Mouse (Mus musculus): ENCODE results near the gene Plppr1.

Plppr1 gene

DNA sequence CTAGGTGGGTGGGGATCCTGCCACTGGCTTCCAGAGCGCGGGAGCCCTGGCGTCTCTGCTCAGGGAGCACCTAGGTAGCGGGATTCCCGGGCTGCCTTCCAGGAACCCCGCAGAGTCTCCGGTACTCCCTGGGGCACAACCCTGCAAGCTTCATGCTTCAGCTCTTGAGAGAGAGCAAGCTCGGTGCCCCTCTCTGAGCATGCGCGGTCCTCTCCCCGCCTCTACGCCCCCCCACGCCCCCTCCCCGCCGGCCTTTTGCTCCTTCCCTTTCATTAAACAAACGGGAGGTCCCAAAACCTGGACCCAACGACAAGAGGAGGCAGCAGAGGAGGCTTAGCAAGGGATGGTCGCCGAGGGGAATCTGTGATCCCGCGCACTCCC, at the start of gene Plppr1:
Gene Plppr1, plus strand, starts transcription at position 253 of the 381 bp plus-strand sequence.
- peak; percentile 72 for DNase-seq (ENCODE audit: low spot score)

GRCm38 (mm10) chr4:49016701-49017100, 42.4 kb upstream of the Plppr1 start:
- DNase-seq (ENCODE audit: low spot score) = no peak

DNA sequence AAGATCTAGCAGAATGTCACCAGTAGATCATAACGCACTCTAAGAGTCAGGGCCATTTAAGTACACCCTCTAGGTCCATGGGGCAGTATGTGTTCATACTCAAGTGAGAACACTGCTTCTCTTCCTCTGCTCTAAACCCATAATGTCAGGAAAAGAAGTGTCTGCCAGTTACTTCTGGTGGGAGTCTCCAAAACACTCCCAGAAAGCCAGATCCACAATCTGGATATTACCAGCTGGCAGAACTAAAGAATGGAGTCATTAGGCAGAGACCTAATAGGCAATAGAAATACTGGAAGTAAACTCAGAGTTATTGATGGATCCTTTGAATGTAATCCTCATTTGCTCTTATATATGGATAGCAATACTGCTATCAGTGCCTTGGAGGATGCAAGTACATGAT, 35.9 kb upstream of the Plppr1 start:
- DNase-seq (ENCODE audit: low spot score) = no peak

DNA sequence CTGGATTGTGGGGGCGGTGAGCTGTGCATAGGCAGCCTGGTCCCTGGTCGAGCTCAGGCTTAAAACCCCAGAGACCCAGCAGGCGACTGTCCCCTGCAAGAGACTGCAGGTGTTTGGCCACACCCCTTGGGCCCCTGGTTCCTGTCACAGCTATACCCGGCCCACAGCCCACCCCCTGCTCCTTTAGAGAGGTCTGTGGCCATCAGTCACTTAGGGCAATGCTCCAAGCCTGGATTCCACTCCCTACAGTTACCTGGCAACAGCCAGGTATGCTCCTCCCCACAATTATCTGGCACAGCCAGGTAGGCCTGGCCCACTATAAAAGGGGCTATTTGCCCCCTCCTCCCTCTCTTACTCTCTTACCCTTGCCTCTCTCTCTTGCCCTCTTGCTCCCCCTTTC, 20.8 kb upstream of the Plppr1 start:
- no peak for DNase-seq (ENCODE audit: low spot score)

- no peak for DNase-seq (ENCODE audit: low spot score)
Measured at GRCm38 (mm10) chr4:49039854-49040253, 19.2 kb upstream of the Plppr1 start.

- DNase-seq (ENCODE audit: low spot score) = no peak
Measured at GRCm38 (mm10) chr4:49041655-49042054, 17.4 kb upstream of the Plppr1 start.

- no peak for DNase-seq (ENCODE audit: low spot score)
Measured at GRCm38 (mm10) chr4:49050628-49051027, 8.4 kb upstream of the Plppr1 start.

DNA sequence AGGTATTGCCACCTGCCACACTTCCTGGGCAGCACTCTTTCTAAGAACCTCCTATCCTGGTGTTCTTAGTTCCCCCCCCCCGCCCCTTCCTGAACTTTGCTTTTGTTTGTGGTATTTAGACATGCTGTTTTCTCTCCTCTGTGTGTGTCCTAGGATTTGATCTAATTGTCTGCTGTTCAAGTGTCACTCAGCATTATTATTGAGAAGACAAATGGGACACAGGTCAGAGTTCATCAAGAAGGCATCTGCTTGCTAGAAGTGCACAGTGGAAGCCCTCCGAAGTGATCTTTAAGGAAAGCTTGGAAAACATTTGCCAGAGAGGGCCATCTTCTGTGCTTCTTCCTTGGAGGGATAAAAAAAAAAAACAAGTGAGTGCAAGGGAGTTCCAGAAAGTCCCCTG, 1.2 kb upstream of the Plppr1 start:
- DNase-seq (ENCODE audit: low spot score) = peak; percentile 79

DNA sequence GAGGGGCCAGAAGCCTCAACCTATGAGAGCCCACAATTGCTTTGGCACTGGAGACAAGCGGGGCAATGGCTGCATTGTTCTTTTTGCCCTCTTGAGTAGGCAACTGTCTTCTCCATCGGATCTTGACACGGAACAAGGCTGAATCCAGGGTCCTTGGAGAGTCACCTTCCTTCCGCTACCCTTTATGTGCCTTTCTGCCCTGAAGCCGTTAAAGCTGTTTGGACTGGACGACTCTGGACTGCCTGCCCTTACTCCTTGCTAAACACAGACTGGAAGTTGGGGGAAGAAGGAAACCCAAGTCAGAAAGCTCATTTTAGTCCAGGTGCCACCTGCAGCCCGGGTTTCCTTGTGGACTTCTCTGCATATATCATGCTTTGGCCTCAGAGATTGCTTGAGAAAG, 516 bp upstream of the Plppr1 start:
- DNase-seq (ENCODE audit: low spot score) = peak; percentile 27

GRCm38 (mm10) chr4:49059402-49060381, 619 bp downstream of the Plppr1 start:
- peak; percentile 65 for DNase-seq (ENCODE audit: low spot score)

- DNase-seq (ENCODE audit: low spot score) = no peak
Measured at GRCm38 (mm10) chr4:49069471-49069870, 10.4 kb downstream of the Plppr1 start.

- no peak for DNase-seq (ENCODE audit: low spot score)
Measured at GRCm38 (mm10) chr4:49072886-49073285, 13.8 kb downstream of the Plppr1 start.

GRCm38 (mm10) chr4:49075881-49076280, 16.8 kb downstream of the Plppr1 start:
- no peak for DNase-seq (ENCODE audit: low spot score)

GRCm38 (mm10) chr4:49079399-49079798, 20.3 kb downstream of the Plppr1 start:
- DNase-seq (ENCODE audit: low spot score) = no peak

GRCm38 (mm10) chr4:49088205-49088604, 29.1 kb downstream of the Plppr1 start:
- no peak for DNase-seq (ENCODE audit: low spot score)

DNA sequence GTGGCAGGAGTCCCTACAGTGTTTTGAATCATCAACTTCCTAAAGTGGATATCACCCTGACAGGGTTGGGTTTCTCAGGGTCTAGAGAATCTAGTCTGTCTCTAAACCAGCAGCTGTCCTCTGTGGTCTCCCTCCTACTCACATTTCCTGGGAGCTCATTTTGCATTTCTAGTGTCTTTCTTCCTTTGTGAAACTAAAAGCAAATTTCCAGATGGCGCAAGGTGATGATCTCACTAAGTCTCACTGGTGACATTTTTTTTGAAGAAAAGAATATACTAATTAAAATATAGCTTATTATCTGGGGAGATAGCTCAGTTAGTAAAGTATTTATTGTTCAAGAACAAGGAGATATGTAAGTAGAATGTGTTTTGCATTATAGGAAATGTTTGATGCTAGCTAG, 31.4 kb downstream of the Plppr1 start:
- no peak for DNase-seq (ENCODE audit: low spot score)

GRCm38 (mm10) chr4:49099448-49099847, 40.4 kb downstream of the Plppr1 start:
- no peak for DNase-seq (ENCODE audit: low spot score)

DNA sequence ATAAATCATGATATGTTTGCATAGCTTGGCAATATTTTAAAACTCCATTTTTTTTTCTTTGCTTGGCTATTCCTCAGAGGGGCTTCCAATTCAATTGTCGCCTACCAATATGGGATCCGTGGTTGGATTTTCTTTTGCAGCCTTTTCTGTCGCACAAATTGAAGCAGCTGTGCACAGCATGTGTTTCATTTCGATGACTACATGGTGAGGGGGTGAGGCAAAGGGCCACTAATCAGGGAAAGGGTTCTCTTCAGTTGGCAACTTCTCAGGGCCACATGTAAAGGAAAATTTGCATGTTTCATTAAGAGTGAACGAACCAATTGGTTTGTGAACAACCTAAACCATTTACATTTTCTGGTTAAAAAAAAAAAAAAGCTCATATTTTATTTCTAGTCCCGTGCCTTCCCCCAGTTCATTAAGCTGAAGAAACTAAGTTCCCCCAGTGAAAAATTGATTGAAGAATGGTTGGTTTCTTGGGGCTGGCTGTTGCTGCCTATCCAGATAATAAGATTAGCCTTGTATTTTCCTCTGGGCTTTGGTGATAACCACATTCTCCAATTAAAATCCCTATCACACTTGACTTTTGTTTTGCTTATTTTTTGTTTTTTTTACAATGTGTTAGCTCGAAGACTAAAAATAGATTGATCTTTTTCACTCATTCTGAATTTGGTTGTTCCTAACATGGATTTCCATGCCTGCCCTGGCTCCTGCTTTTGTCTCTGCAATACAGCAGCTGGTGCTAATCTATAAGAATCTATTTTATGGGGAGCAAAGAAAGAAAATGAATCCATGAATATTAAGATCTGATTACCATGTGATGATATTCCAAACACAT, 43.1 kb downstream of the Plppr1 start:
- no peak for DNase-seq (ENCODE audit: low spot score)

- no peak for DNase-seq (ENCODE audit: low spot score)
Measured at GRCm38 (mm10) chr4:49102769-49103193, 43.7 kb downstream of the Plppr1 start.

DNA sequence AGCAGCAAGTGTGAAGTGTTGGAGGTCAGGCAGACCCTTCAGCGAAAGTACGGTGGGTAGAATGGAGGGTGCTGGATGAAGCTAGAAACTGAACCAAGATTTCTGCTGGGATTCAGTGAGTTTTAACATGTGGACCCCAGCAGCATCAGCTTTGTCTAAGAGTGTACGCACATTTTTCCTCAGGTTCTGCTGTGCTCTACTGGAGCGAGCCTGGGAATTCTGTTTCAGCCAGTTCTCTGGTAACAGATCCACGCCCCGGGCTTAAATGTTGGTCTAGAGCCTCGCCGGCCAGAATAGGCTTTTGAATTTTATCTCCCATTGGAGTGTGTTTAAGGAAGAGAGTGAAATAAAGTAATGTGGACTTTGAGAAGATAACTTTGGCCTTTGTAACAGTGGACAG, 45.8 kb downstream of the Plppr1 start:
- DNase-seq (ENCODE audit: low spot score) = no peak

GRCm38 (mm10) chr4:49107895-49108294, 48.8 kb downstream of the Plppr1 start:
- DNase-seq (ENCODE audit: low spot score) = no peak

DNA sequence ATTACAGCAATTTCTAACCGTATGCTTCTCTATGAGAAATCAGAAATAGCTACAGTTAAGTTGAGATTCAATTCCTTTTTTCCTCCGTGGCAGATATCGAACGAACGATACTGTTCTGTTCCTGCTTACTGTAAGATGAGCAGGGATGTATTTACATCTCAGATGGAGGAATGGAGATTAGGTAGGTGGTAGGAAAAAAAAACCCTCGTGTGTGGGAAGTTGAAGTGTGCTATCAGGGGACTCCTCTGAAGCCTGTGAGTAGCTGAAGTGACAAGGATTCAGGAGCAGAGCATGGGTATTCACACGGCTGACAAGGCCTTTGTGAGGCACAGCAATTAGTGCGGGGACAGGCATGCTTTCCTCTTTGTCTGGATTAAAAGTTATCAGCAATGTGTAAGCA, 49.3 kb downstream of the Plppr1 start:
- no peak for DNase-seq (ENCODE audit: low spot score)

GRCm38 (mm10) chr4:49109989-49110388, 50.9 kb downstream of the Plppr1 start:
- no peak for DNase-seq (ENCODE audit: low spot score)

All from embryo, embryonic 10 days (tissue).